Mouse (Mus musculus) olfactory bulb, adult 2 months (tissue): ENCODE measurements around the gene Snx17.

Experiments used
- CTCF ChIP-seq: fragments of 200-500 bp; IDR thresholded peaks from 2 replicates; pipeline ENCODE4 v1.5.1; 2012; ENCODE audit warnings: low read depth, mild to moderate bottlenecking, low read length, moderate library complexity; ENCODE audit not compliant: insufficient read depth
- POLR2A ChIP-seq: fragments of 200-500 bp; IDR thresholded peaks from 2 replicates; pipeline ENCODE4 v1.6.1; 2012; ENCODE audit warnings: mild to moderate bottlenecking, low read depth, low read length, moderate library complexity; ENCODE audit not compliant: insufficient read depth

GRCm38 (mm10) chr5:31149781-31150180 lies 43.2 kb upstream of the Snx17 start:
- TF ChIP-seq CTCF (no peak), POLR2A (no peak)
